In genomic region chr11:94978178-94978915, GRCm38 (mm10) we compare ENCODE assay signal across 10 mouse cellular contexts. TPM values are rescaled to one million over a fixed set of nuclear protein-coding genes. Genes with fewer than 3 reads are reported as not detected.
A peak's percentile ranks its signal among the peaks of the same experiment; 100 is the strongest.
DNase-seq lines count a peak whose midpoint lies in the region; ATAC-seq lines count a peak whose summit lies in the region.
"Had no signal": no experiment of that assay in that cellular context is flagged by ENCODE, and none has a peak within 500 bp of the region (broad histone marks: within the 10 kb centered on the region; RNA-seq: fewer than 3 reads in every experiment).

No protein-coding gene starts in this region.

- no peak overlapping the region for H3K4me3 ChIP-seq in heart, embryonic 16.5 days (ENCODE audit: low read length)
- H3K4me3 ChIP-seq in embryonic facial prominence, embryonic 12.5 days, result peak overlapping the region; percentile 28
- H3K4me3 ChIP-seq in hindbrain, embryonic 12.5 days, result peak overlapping the region; percentile 10; the same call in 1 of the 2 replicates
- H3K4me3 ChIP-seq in midbrain, embryonic 11.5 days (ENCODE audit: low read depth, low read length), result peak overlapping the region; percentile 11; the same call in 1 of the 2 replicates

- H3K27me3 ChIP-seq in heart, embryonic 16.5 days (ENCODE audit: control insufficient read depth, insufficient read depth, low read length), result no peaks in the 10 kb centered on the region
- H3K27me3 ChIP-seq in embryonic facial prominence, embryonic 12.5 days, result no peaks in the 10 kb centered on the region
- no peaks in the 10 kb centered on the region for H3K27me3 ChIP-seq in hindbrain, embryonic 12.5 days
- H3K27me3 ChIP-seq in midbrain, embryonic 11.5 days (ENCODE audit: control insufficient read depth, insufficient read depth, low read length), result no peaks in the 10 kb centered on the region

- no peak for DNase-seq in heart, postnatal 14 days
- DNase-seq in midbrain, embryonic 11.5 days (ENCODE audit: low spot score, missing footprints), result no peak
- no peak for DNase-seq in spleen, postnatal 4 days (ENCODE audit: low spot score in 2 of 2)
- DNase-seq in MN1 (ENCODE audit: low spot score), result no peak

- H3K4me1 ChIP-seq in heart, embryonic 16.5 days (ENCODE audit: control insufficient read depth, insufficient read depth, low read length), result peaks cover 33% of the 10 kb centered on the region
- H3K4me1 ChIP-seq in embryonic facial prominence, embryonic 12.5 days, result peaks cover 4% of the 10 kb centered on the region; the same call in 1 of the 2 replicates
- H3K4me1 ChIP-seq in hindbrain, embryonic 12.5 days, result peaks cover 15% of the 10 kb centered on the region
- H3K4me1 ChIP-seq in midbrain, embryonic 11.5 days (ENCODE audit: control insufficient read depth, insufficient read depth, low read length), result no peaks in the 10 kb centered on the region; the same call in 1 of the 2 replicates

- H3K4me2 ChIP-seq in heart, embryonic 16.5 days (ENCODE audit: low read depth, low read length), result peak overlapping the region; percentile 59
- H3K4me2 ChIP-seq in embryonic facial prominence, embryonic 12.5 days (replicated peaks), result peak overlapping the region; percentile 48
- peak overlapping the region; percentile 44 for H3K4me2 ChIP-seq in hindbrain, embryonic 12.5 days (replicated peaks)
- H3K4me2 ChIP-seq in midbrain, embryonic 11.5 days, result peak overlapping the region; percentile 38

- no peak for ATAC-seq in heart, embryonic 16.5 days (replicated peaks; ENCODE audit: extremely low read depth, insufficient read depth, low FRiP score)
- ATAC-seq in embryonic facial prominence, embryonic 12.5 days (ENCODE audit: insufficient number of reproducible peaks, insufficient read depth, low FRiP score, low TSS enrichment), result no peak
- ATAC-seq in hindbrain, embryonic 12.5 days (ENCODE audit: low FRiP score), result peak; percentile 78
- ATAC-seq in midbrain, embryonic 11.5 days (ENCODE audit: low FRiP score), result peak; percentile 77
- ATAC-seq in inflammation-experienced regulatory T-cells, adult 6 months, result no peak

- 37% methylated on average over 9 of the region's 9 CpGs for WGBS in heart, embryonic 16.5 days
- WGBS in embryonic facial prominence, embryonic 12.5 days, result 45% methylated on average over 9 of the region's 9 CpGs
- 38% methylated on average over 9 of the region's 9 CpGs for WGBS in hindbrain, embryonic 12.5 days
- WGBS in midbrain, embryonic 11.5 days, result 52% methylated on average over 9 of the region's 9 CpGs

- H3K9ac ChIP-seq in heart, embryonic 16.5 days (ENCODE audit: low read length), result 0 out of 2 replicates have a peak overlapping the region, but pooled peaks have one; percentile 11
- H3K9ac ChIP-seq in embryonic facial prominence, embryonic 12.5 days, result peak overlapping the region; percentile 45
- 0 out of 2 replicates have a peak overlapping the region, but pooled peaks have one; percentile 46 for H3K9ac ChIP-seq in hindbrain, embryonic 12.5 days
- H3K9ac ChIP-seq in midbrain, embryonic 11.5 days (ENCODE audit: low read length), result peak overlapping the region; percentile 61

- intact Hi-C loops in heart, postnatal 14 days (cut with DNase I), result loop anchor here (5.0 kb wide), 1 partner anchor 64 kb away; the partner anchor contains the start of gene Pdk2

- H3K36me3 ChIP-seq in heart, embryonic 16.5 days (ENCODE audit: control insufficient read depth, insufficient read depth), result no peaks in the 10 kb centered on the region
- H3K36me3 ChIP-seq in embryonic facial prominence, embryonic 12.5 days, result no peaks in the 10 kb centered on the region
- H3K36me3 ChIP-seq in hindbrain, embryonic 12.5 days, result no peaks in the 10 kb centered on the region
- no peaks in the 10 kb centered on the region for H3K36me3 ChIP-seq in midbrain, embryonic 11.5 days (ENCODE audit: control insufficient read depth, insufficient read depth, low read length)

- peak overlapping the region; percentile 26; the same call in 1 of the 2 replicates for H3K27ac ChIP-seq in heart, embryonic 16.5 days (ENCODE audit: low read length)
- H3K27ac ChIP-seq in embryonic facial prominence, embryonic 12.5 days, result peak overlapping the region; percentile 54; the same call in 1 of the 2 replicates
- peak overlapping the region; percentile 91 for H3K27ac ChIP-seq in hindbrain, embryonic 12.5 days
- peak overlapping the region; percentile 69 for H3K27ac ChIP-seq in midbrain, embryonic 11.5 days (ENCODE audit: low read depth, low read length)

- no peaks in the 10 kb centered on the region for H3K9me3 ChIP-seq in heart, embryonic 16.5 days (replicated peaks; ENCODE audit: control insufficient read depth, low read length)
- H3K9me3 ChIP-seq in embryonic facial prominence, embryonic 12.5 days, result no peaks in the 10 kb centered on the region
- H3K9me3 ChIP-seq in hindbrain, embryonic 12.5 days (replicated peaks), result no peaks in the 10 kb centered on the region
- H3K9me3 ChIP-seq in midbrain, embryonic 11.5 days (ENCODE audit: control insufficient read depth, low read length), result no peaks in the 10 kb centered on the region

RNA-seq across cellular contexts. Expression of gene Sgca, which starts 2.2 kb away (rescaled TPM):
- 27.9 and 29.4 TPM in 2 replicates for polyA plus RNA-seq in heart, embryonic 16.5 days (2015; fragmentation: Nextera tagmentation; extraction: Ambion mirVana)
- total RNA-seq in heart, postnatal 14 days (2021), result 100 to 1,000 TPM; 135 to 139 TPM
- 1.5 and 1.8 TPM in 2 replicates for polyA plus RNA-seq in embryonic facial prominence, embryonic 12.5 days (2016; fragmentation: Nextera tagmentation; extraction: Ambion mirVana)
- polyA plus RNA-seq in hindbrain, embryonic 12.5 days (2016; fragmentation: Nextera tagmentation; extraction: Ambion mirVana), result 0.43 and 1.5 TPM in 2 replicates
- not detected in 2 replicates for polyA plus RNA-seq in midbrain, embryonic 11.5 days (2014; fragmentation: Nextera tagmentation; extraction: Ambion mirVana)
- not detected for polyA plus RNA-seq in inflammation-experienced regulatory T-cells, adult 6 months (2017; shearing (Covaris generic))

RNA-seq across cellular contexts. Expression of gene Hils1, which starts 11.0 kb away (rescaled TPM):
- 0.33 TPM in 1 of 2 replicates, not detected in the other for polyA plus RNA-seq in heart, embryonic 16.5 days (2015; fragmentation: Nextera tagmentation; extraction: Ambion mirVana)
- total RNA-seq in heart, postnatal 14 days (2021), result not detected
- not detected in 2 replicates for polyA plus RNA-seq in embryonic facial prominence, embryonic 12.5 days (2016; fragmentation: Nextera tagmentation; extraction: Ambion mirVana)
- not detected in 2 replicates for polyA plus RNA-seq in hindbrain, embryonic 12.5 days (2016; fragmentation: Nextera tagmentation; extraction: Ambion mirVana)
- not detected in 2 replicates for polyA plus RNA-seq in midbrain, embryonic 11.5 days (2014; fragmentation: Nextera tagmentation; extraction: Ambion mirVana)
- not detected for polyA plus RNA-seq in inflammation-experienced regulatory T-cells, adult 6 months (2017; shearing (Covaris generic))
- polyA plus RNA-seq: lung, postnatal 0 days; spleen, adult 2 months had no signal

RNA-seq across cellular contexts. Expression of gene Ppp1r9b, which starts 12.5 kb away (rescaled TPM):
- polyA plus RNA-seq in heart, embryonic 16.5 days (2015; fragmentation: Nextera tagmentation; extraction: Ambion mirVana), result 5.8 and 6.4 TPM in 2 replicates
- 10 to 100 TPM; 50.5 to 52.1 TPM for total RNA-seq in heart, postnatal 14 days (2021)
- 14.4 TPM in 2 replicates for polyA plus RNA-seq in embryonic facial prominence, embryonic 12.5 days (2016; fragmentation: Nextera tagmentation; extraction: Ambion mirVana)
- polyA plus RNA-seq in hindbrain, embryonic 12.5 days (2016; fragmentation: Nextera tagmentation; extraction: Ambion mirVana), result 16.8 and 18.5 TPM in 2 replicates
- polyA plus RNA-seq in midbrain, embryonic 11.5 days (2014; fragmentation: Nextera tagmentation; extraction: Ambion mirVana), result 10.5 and 12.4 TPM in 2 replicates
- polyA plus RNA-seq in inflammation-experienced regulatory T-cells, adult 6 months (2017; shearing (Covaris generic)), result 10 to 100 TPM; 19.1 to 24.8 (median 24.8) TPM

RNA-seq across cellular contexts. Expression of gene Samd14, which starts 31.3 kb away (rescaled TPM):
- 8.6 and 9.0 TPM in 2 replicates for polyA plus RNA-seq in heart, embryonic 16.5 days (2015; fragmentation: Nextera tagmentation; extraction: Ambion mirVana)
- total RNA-seq in heart, postnatal 14 days (2021), result 1 to 10 TPM; 2.2 TPM
- polyA plus RNA-seq in embryonic facial prominence, embryonic 12.5 days (2016; fragmentation: Nextera tagmentation; extraction: Ambion mirVana), result 50.3 and 50.9 TPM in 2 replicates
- 94.6 and 106 TPM in 2 replicates for polyA plus RNA-seq in hindbrain, embryonic 12.5 days (2016; fragmentation: Nextera tagmentation; extraction: Ambion mirVana)
- polyA plus RNA-seq in midbrain, embryonic 11.5 days (2014; fragmentation: Nextera tagmentation; extraction: Ambion mirVana), result 47.3 and 47.8 TPM in 2 replicates
- polyA plus RNA-seq in inflammation-experienced regulatory T-cells, adult 6 months (2017; shearing (Covaris generic)), result under 1 TPM; 0.18 to 0.61 (median 0.46) TPM

RNA-seq across cellular contexts. Expression of gene Col1a1, which starts 42.3 kb away (rescaled TPM):
- 669 and 799 TPM in 2 replicates for polyA plus RNA-seq in heart, embryonic 16.5 days (2015; fragmentation: Nextera tagmentation; extraction: Ambion mirVana)
- total RNA-seq in heart, postnatal 14 days (2021), result 100 to 1,000 TPM; 475 to 551 TPM
- polyA plus RNA-seq in embryonic facial prominence, embryonic 12.5 days (2016; fragmentation: Nextera tagmentation; extraction: Ambion mirVana), result 512 and 623 TPM in 2 replicates
- 508 and 685 TPM in 2 replicates for polyA plus RNA-seq in hindbrain, embryonic 12.5 days (2016; fragmentation: Nextera tagmentation; extraction: Ambion mirVana)
- 128 and 136 TPM in 2 replicates for polyA plus RNA-seq in midbrain, embryonic 11.5 days (2014; fragmentation: Nextera tagmentation; extraction: Ambion mirVana)
- polyA plus RNA-seq in inflammation-experienced regulatory T-cells, adult 6 months (2017; shearing (Covaris generic)), result under 1 TPM; 0.13 to 0.62 (median 0.15) TPM

Comparison
In these comparisons a context has a peak if more than half of its experiments do, and no peak if none do; other contexts are left out.
1. ATAC-seq: peak in hindbrain, embryonic 12.5 days (single experiment) and midbrain, embryonic 11.5 days (single experiment); none in heart, embryonic 16.5 days (single experiment), embryonic facial prominence, embryonic 12.5 days (single experiment) and inflammation-experienced regulatory T-cells, adult 6 months (single experiment).
2. H3K27ac ChIP-seq: peak in every context shown above with its lines; median percentile 91 in hindbrain, embryonic 12.5 days; 69 in midbrain, embryonic 11.5 days; 54 in embryonic facial prominence, embryonic 12.5 days; 26 in heart, embryonic 16.5 days.
3. H3K9ac ChIP-seq: peak in every context shown above with its lines; median percentile 61 in midbrain, embryonic 11.5 days; 46 in hindbrain, embryonic 12.5 days; 45 in embryonic facial prominence, embryonic 12.5 days; 11 in heart, embryonic 16.5 days.
4. RNA of gene Sgca, which starts 2.2 kb away (polyA plus RNA-seq): 27.9 to 29.4 TPM in heart, embryonic 16.5 days; 1.5 to 1.8 TPM in embryonic facial prominence, embryonic 12.5 days, 0.43 to 1.5 TPM in hindbrain, embryonic 12.5 days, not detected in midbrain, embryonic 11.5 days and not detected in inflammation-experienced regulatory T-cells, adult 6 months; every median in the first group is over 10 times any median in the second.
5. Peak in every context shown above with its lines, with median percentiles within 50 percentile points of each other: H3K4me2 ChIP-seq.